Mouse (Mus musculus) E14TG2a.4 (cell line): ENCODE measurements around the gene Maats1.

Experiments
- CTCF ChIP-seq: conservative IDR thresholded peaks from 2 replicates; pipeline ENCODE4 v1.5.1; 2014; ENCODE audit warnings: low read length
- NANOG ChIP-seq: IDR thresholded peaks from 2 replicates; pipeline ENCODE4 v1.6.1; 2014; ENCODE audit warnings: borderline replicate concordance, low read length, mixed read lengths
- POU5F1 ChIP-seq: IDR thresholded peaks from 2 replicates; pipeline ENCODE4 v1.6.1; 2014; ENCODE audit warnings: low read length, borderline replicate concordance

DNA sequence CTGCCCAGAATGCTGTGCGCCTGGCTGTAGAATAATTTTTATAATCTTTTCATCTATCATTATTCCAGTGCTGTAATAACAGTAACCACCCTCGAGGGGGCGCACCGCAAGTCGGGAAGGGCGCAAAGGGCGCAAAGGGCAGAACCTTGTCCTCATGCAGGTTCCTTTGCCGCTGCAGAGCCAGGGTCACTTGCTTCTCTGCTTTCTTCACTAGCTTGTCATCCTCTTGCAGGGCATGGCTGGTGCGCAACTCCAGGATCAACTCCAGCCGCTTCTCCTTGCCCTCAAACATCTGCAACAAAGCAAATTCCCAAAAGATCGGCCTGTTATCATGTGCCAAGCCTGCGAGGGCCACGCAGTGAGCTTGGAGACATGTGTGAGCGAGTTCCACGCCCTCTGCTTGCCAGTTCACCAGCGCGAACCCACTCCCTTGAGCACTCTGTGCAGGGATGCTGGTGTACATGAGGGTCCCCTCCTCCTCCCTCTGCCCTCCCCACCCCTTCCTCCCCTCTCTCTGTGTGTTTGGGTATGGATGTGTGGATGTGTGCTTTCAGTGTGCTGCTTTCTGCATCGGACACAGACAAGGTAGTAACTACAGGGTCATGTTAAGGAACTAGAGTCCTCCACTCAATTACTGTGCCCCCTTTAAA is 35.2 kb downstream of the Maats1 start:
- peak; percentile 93 for TF ChIP-seq CTCF
- TF ChIP-seq NANOG, result no peak
- no peak for TF ChIP-seq POU5F1
